9 mouse cellular contexts compared by ENCODE assay signal in genomic region chr17:3446191-3446950, GRCm38 (mm10).
A peak's percentile ranks its signal among the peaks of the same experiment; 100 is the strongest.
DNase-seq lines count a peak whose midpoint lies in the region; TF ChIP-seq lines count a peak whose summit lies in the region.
"Had no signal": no experiment of that assay in that cellular context is flagged by ENCODE, and none has a peak within 500 bp of the region (broad histone marks: within the 10 kb centered on the region; RNA-seq: fewer than 3 reads in every experiment).

No protein-coding gene starts in this region.

- TF ChIP-seq CTCF in MEL (IDR thresholded peaks at IDR 0.05 in 2 of 3, conservative IDR thresholded peaks at IDR 0.05 in 1 of 3; ENCODE audit: control insufficient read depth in 1 of 3, insufficient read depth in 1 of 3, low read depth in 2 of 3, low read length in 3 of 3, poor library complexity in 1 of 3, severe bottlenecking in 1 of 3), result peak in 2 of 3 experiments; percentile 21 to 77; a peak in 4 of 6 replicates
- TF ChIP-seq CTCF in kidney, adult 2 months (conservative IDR thresholded peaks at IDR 0.05; ENCODE audit: insufficient read depth, insufficient read length, low read depth, low read length), result peak; percentile 6; the same call in 1 of the 2 replicates

- DNase-seq in kidney, adult 11 months, result peak; percentile 10
- DNase-seq in kidney, adult 18-20 months, result no peak
- DNase-seq in MEL (ENCODE audit: low read depth, low spot score), result peak; percentile 83
- DNase-seq in c-Kit-positive CD71-negative TER-119-negative erythroid progenitor cells, embryonic 14.5 days (ENCODE audit: low read depth), result peak; percentile 37
- peak; percentile 69 for DNase-seq in kidney, adult 2 months
- peak; percentile 30 for DNase-seq in mesoderm, embryonic 11.5 days (ENCODE audit: low read depth, low spot score)
- DNase-seq in c-Kit-positive CD71-positive TER-119-positive erythroid progenitor cells, embryonic 14.5 days (ENCODE audit: low spot score), result no peak
- no peak for DNase-seq in right cerebral cortex, postnatal 14 days

- no peak overlapping the region for H3K4me3 ChIP-seq in MEL (ENCODE audit: control insufficient read depth in 1 of 2, insufficient read depth in 1 of 2, low read depth in 2 of 2, low read length in 2 of 2)
- H3K4me3 ChIP-seq in kidney, adult 2 months (ENCODE audit: insufficient read depth, low read depth, low read length), result no peak overlapping the region
- H3K4me3 ChIP-seq: embryonic facial prominence, embryonic 15.5 days had no signal

- no peak for TF ChIP-seq EP300 in MEL (IDR thresholded peaks at IDR 0.05; ENCODE audit: low read depth in 1 of 2, low read length in 2 of 2)

- H3K27ac ChIP-seq in MEL (ENCODE audit: control insufficient read depth, low read depth, low read length), result no peak overlapping the region
- H3K27ac ChIP-seq in kidney, adult 2 months (ENCODE audit: insufficient read depth, low read depth, low read length), result no peak overlapping the region
- H3K27ac ChIP-seq: embryonic facial prominence, embryonic 15.5 days had no signal

- TF ChIP-seq RAD21 in MEL (IDR thresholded peaks at IDR 0.05; ENCODE audit: low read depth, low read length), result peak; percentile 71

- H3K79me2 ChIP-seq in MEL (ENCODE audit: control insufficient read depth, insufficient read depth, low read length, poor library complexity), result no peaks in the 10 kb centered on the region

- no peak overlapping the region for H3K9ac ChIP-seq in MEL (ENCODE audit: control insufficient read depth, low read depth, low read length, poor library complexity, severe bottlenecking)
- H3K9ac ChIP-seq: embryonic facial prominence, embryonic 15.5 days had no signal

- no peaks in the 10 kb centered on the region for H3K9me3 ChIP-seq in MEL (replicated peaks; ENCODE audit: insufficient read depth, low read length)
- H3K9me3 ChIP-seq: embryonic facial prominence, embryonic 15.5 days had no signal

- 50% methylated on average over 8 of the region's 8 CpGs for WGBS in kidney, adult 2 months

- no peak for TF ChIP-seq POLR2A in MEL (IDR thresholded peaks at IDR 0.05; ENCODE audit: control insufficient read depth in 1 of 2, insufficient read depth in 1 of 2, low read depth in 1 of 2, low read length in 2 of 2, poor library complexity in 1 of 2)
- TF ChIP-seq POLR2A in kidney, adult 2 months (IDR thresholded peaks at IDR 0.05; ENCODE audit: low read depth, low read length), result no peak

- H3K27me3 ChIP-seq in MEL (ENCODE audit: control insufficient read depth in 1 of 2, insufficient read depth in 2 of 2, low read length in 2 of 2), result peaks cover 1 to 3% of the 10 kb centered on the region in 2 experiments; a peak in 3 of 4 replicates
- H3K27me3 ChIP-seq in kidney, adult 2 months (replicated peaks; ENCODE audit: control insufficient read depth, insufficient read depth, low read length), result no peaks in the 10 kb centered on the region
- H3K27me3 ChIP-seq: embryonic facial prominence, embryonic 15.5 days had no signal

- H3K4me1 ChIP-seq in MEL (ENCODE audit: control insufficient read depth in 1 of 2, insufficient read depth in 2 of 2, low read length in 2 of 2), result peaks cover 0 to 7% of the 10 kb centered on the region in 2 experiments; a peak in 1 of 4 replicates
- H3K4me1 ChIP-seq in kidney, adult 2 months (ENCODE audit: control insufficient read depth, insufficient read depth, low read length), result no peaks in the 10 kb centered on the region

- H3K36me3 ChIP-seq in MEL (ENCODE audit: control insufficient read depth in 1 of 2, insufficient read depth in 2 of 2, low read length in 2 of 2), result peaks cover 0 to 2% of the 10 kb centered on the region in 2 experiments; a peak in 2 of 4 replicates
- H3K36me3 ChIP-seq in kidney, adult 2 months (ENCODE audit: control insufficient read depth, insufficient read depth, low read length), result no peaks in the 10 kb centered on the region

TF ChIP-seq in MEL, 35 proteins besides CTCF, POLR2A, EP300 and RAD21:
- TF ChIP-seq RCOR1 (IDR thresholded peaks at IDR 0.05; ENCODE audit: low read depth, low read length), result 0 out of 2 replicates have a peak, but pooled peaks have one; percentile 3
- TF ChIP-seq SMC3 (IDR thresholded peaks at IDR 0.05; ENCODE audit: low read depth, low read length), result peak; percentile 81
- no peak for TF ChIP-seq NELFE (IDR thresholded peaks at IDR 0.05; ENCODE audit: low read depth, low read length)
- peak; percentile 71 for TF ChIP-seq ZC3H11A (IDR thresholded peaks at IDR 0.05; ENCODE audit: low read depth, low read length)

Comparison
In these comparisons a context has a peak if more than half of its experiments do, and no peak if none do; other contexts are left out.
1. DNase-seq: peak in kidney, adult 11 months (single experiment), MEL (single experiment), c-Kit-positive CD71-negative TER-119-negative erythroid progenitor cells, embryonic 14.5 days (single experiment), kidney, adult 2 months (single experiment) and mesoderm, embryonic 11.5 days (single experiment); none in kidney, adult 18-20 months (single experiment), c-Kit-positive CD71-positive TER-119-positive erythroid progenitor cells, embryonic 14.5 days (single experiment) and right cerebral cortex, postnatal 14 days (single experiment).